Mouse (Mus musculus) thymus, adult 2 months (tissue): Measurements from ENCODE around the gene Prkce. TPM values are rescaled to one million over a fixed set of nuclear protein-coding genes. Genes with fewer than 3 reads are reported as not detected.

Experiments used
- DNase-seq: peaks from one replicate; pipeline ENCODE4 v3.0.0; 2021
- H3K27ac ChIP-seq: fragments of 200-500 bp; 2 replicates; pipeline ENCODE4 v1.5.1; 2012; ENCODE audit warnings: low read length, control low read depth; ENCODE audit not compliant: control insufficient read depth, insufficient read depth
- H3K27me3 ChIP-seq: fragments of 200-500 bp; 2 replicates; pipeline ENCODE4 v1.6.1; 2012; ENCODE audit warnings: mild to moderate bottlenecking, low read length, moderate library complexity, mixed read lengths; ENCODE audit not compliant: control insufficient read depth, insufficient read depth
- H3K36me3 ChIP-seq: fragments of 200-500 bp; 2 replicates; pipeline ENCODE4 v1.6.1; 2012; ENCODE audit warnings: mild to moderate bottlenecking, low read length, moderate library complexity; ENCODE audit not compliant: control insufficient read depth, insufficient read depth
- H3K4me1 ChIP-seq: fragments of 200-500 bp; replicated peaks from 2 replicates; pipeline ENCODE4 v1.6.1; 2012; ENCODE audit warnings: low read length; ENCODE audit not compliant: control insufficient read depth, insufficient read depth
- H3K4me3 ChIP-seq: fragments of 200-500 bp; 2 replicates; pipeline ENCODE4 v1.5.1; 2012; ENCODE audit warnings: mild to moderate bottlenecking, low read length, control low read depth, moderate library complexity; ENCODE audit not compliant: control insufficient read depth, insufficient read depth
- CTCF ChIP-seq: fragments of 200-500 bp; IDR thresholded peaks from 2 replicates; pipeline ENCODE4 v1.5.1; 2012; ENCODE audit warnings: mild to moderate bottlenecking, control low read depth, low read length, moderate library complexity, borderline replicate concordance; ENCODE audit not compliant: control insufficient read depth, poor library complexity, insufficient read depth; ENCODE audit errors: extremely low read depth
- POLR2A ChIP-seq: fragments of 200-500 bp; IDR thresholded peaks from 2 replicates; pipeline ENCODE4 v1.6.1; 2012; ENCODE audit warnings: mild to moderate bottlenecking, low read length, control low read depth, moderate library complexity; ENCODE audit not compliant: control insufficient read depth, poor library complexity, insufficient read depth; ENCODE audit errors: extremely low read depth
- WGBS: fragments of 180-500 bp; shearing (Covaris S2); methylation state at CpG from one replicate; pipeline ENCODE4 v1.1.7; 2018; 5-methylcytosine and 5-hydroxymethylcytosine counted together
- polyA plus RNA-seq: library from polyadenylated mRNA; depleted of rRNA; stranded (reverse); fragments of >200 nt; gene quantifications from 2 replicates; pipeline ENCODE4 v1.2.3, GENCODE M21; 2012

Prkce gene
- polyA plus RNA-seq, 1 experiment, result 1.6 TPM

DNA sequence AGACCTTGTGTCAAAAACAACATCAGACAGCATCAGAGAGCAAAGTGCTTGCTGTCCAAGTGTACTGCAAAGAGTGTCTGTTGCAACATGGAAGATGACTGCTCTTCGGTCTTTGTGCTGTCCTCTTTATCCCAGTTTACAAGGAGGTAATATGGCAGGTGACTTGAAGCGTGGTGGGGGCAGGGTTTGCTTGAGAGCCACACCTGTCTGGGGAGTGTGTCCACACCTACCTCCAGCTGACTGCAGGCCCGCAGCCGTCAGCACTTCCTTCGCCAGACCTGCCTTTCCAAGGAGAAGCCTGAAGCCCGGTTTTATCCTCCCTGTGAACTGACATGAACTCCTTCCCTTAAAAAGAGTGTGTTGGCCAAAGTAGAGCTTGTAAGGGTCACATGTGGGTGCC lies 458.9 kb downstream of the Prkce start:
- H3K4me1 ChIP-seq, result no peaks in the 10 kb centered on the region
- no peak overlapping the region for H3K4me3 ChIP-seq
- no peaks in the 10 kb centered on the region for H3K36me3 ChIP-seq
- WGBS, result 99% methylated on average over 6 of the region's 6 CpGs
- TF ChIP-seq CTCF (no peak), POLR2A (no peak)
- H3K27ac ChIP-seq, result no peak overlapping the region
- H3K27me3 ChIP-seq, result no peaks in the 10 kb centered on the region
- DNase-seq, result no peak

- H3K4me3 ChIP-seq, result no peak overlapping the region
- no peaks in the 10 kb centered on the region for H3K27me3 ChIP-seq
- no peak overlapping the region for H3K27ac ChIP-seq
- H3K4me1 ChIP-seq, result no peaks in the 10 kb centered on the region
- 91% methylated on average over 4 of the region's 4 CpGs for WGBS
- no peaks in the 10 kb centered on the region for H3K36me3 ChIP-seq
- no peak for TF ChIP-seq CTCF
- TF ChIP-seq POLR2A, result no peak
- no peak for DNase-seq
Observed at GRCm38 (mm10) chr17:86633131-86633530, 465.5 kb downstream of the Prkce start.

- 86% methylated on average over 1 of the region's 1 CpGs for WGBS
- DNase-seq, result no peak
- no peaks in the 10 kb centered on the region for H3K36me3 ChIP-seq
- H3K4me3 ChIP-seq, result no peak overlapping the region
- TF ChIP-seq POLR2A (no peak), CTCF (no peak)
- H3K27ac ChIP-seq, result no peak overlapping the region
- no peaks in the 10 kb centered on the region for H3K4me1 ChIP-seq
- no peaks in the 10 kb centered on the region for H3K27me3 ChIP-seq
Observed at GRCm38 (mm10) chr17:86637311-86637710, 469.7 kb downstream of the Prkce start.

DNA sequence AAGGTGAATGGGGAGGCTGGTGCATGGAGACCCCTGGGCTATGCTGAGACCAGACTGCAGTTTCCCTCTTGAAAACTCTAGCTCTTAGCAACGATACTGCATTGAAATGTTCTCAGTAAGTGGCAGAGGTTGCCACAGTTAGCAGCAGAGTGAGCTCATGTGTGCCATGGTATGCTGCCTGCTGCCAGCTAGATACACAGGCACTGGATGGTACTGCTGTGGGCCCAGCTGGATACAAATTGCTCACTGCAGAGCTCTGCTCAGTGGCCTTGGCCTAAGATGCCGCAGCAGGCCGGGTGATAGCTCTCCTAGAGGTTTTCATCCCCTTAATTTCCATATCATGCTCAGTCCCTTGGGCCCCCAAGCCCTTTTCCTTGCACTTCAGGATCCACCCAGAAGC lies 471.7 kb downstream of the Prkce start:
- Histone ChIP-seq H3K4me3 (no peak overlapping the region), H3K27me3 (no peaks in the 10 kb centered on the region), H3K4me1 (no peaks in the 10 kb centered on the region), H3K36me3 (no peaks in the 10 kb centered on the region), H3K27ac (no peak overlapping the region)
- no peak for TF ChIP-seq POLR2A
- no peak for TF ChIP-seq CTCF
- no peak for DNase-seq
- 95% methylated on average over 3 of the region's 3 CpGs for WGBS

- H3K4me1 ChIP-seq, result no peaks in the 10 kb centered on the region
- H3K4me3 ChIP-seq, result no peak overlapping the region
- WGBS, result 100% methylated on average over 3 of the region's 3 CpGs
- H3K27ac ChIP-seq, result no peak overlapping the region
- no peaks in the 10 kb centered on the region for H3K36me3 ChIP-seq
- no peaks in the 10 kb centered on the region for H3K27me3 ChIP-seq
- TF ChIP-seq CTCF (no peak), POLR2A (no peak)
- DNase-seq, result no peak
Observed at GRCm38 (mm10) chr17:86647226-86647625, 479.6 kb downstream of the Prkce start.

DNA sequence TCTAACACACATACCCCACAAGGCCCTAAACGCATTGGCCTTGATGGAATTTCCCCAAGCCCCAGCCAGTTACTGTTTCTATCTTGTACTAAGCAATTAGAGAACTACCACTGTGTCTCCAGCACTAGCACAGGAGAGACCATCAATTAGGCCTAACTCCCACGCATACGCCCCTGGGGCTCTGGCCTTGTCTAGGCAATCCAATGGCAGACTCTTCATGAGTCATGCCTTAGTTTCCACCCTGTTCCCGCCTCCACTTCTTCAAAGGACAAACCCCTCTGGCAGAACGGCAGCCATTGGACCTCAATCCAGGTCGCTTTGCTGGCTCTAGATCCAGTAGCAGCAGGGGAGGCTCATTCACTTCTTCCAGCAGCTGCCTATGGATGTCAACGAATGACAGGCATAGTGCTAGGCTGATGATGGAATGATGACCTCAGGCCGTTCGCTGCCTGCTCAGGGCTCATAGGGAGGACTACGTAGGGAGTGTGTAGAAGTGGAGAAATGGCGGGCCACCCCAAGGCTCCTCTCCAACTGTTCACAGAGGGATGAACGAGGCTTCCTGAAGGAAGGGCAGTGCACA lies 481.4 kb downstream of the Prkce start:
- no peak overlapping the region for H3K27ac ChIP-seq
- H3K27me3 ChIP-seq, result no peaks in the 10 kb centered on the region
- WGBS, result 98% methylated on average over 12 of the region's 12 CpGs
- no peaks in the 10 kb centered on the region for H3K36me3 ChIP-seq
- no peaks in the 10 kb centered on the region for H3K4me1 ChIP-seq
- TF ChIP-seq CTCF, result no peak
- TF ChIP-seq POLR2A, result no peak
- no peak overlapping the region for H3K4me3 ChIP-seq
- DNase-seq, result no peak

DNA sequence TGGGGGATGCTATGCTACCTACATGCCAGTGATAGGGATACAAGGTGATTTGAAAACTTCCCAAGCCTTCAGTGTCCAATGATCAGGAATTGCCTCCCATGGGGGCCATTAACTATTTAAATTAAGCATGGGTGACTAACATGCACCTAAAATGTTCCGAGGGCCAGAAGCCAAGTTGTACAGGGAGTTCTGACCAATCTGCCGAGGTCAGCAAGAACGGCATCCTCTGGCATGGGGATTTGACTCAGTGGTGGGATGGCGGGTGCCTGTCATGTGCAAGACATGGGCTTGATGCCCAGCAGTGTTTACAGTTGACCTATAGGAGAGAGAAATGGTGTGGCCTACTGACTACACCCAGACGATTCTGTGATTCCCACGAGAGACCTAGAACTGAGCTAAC lies 482.7 kb downstream of the Prkce start:
- Histone ChIP-seq H3K4me1 (no peaks in the 10 kb centered on the region), H3K27me3 (no peaks in the 10 kb centered on the region), H3K27ac (no peak overlapping the region), H3K4me3 (no peak overlapping the region), H3K36me3 (no peaks in the 10 kb centered on the region)
- DNase-seq, result no peak
- WGBS, result 98% methylated on average over 6 of the region's 6 CpGs
- no peak for TF ChIP-seq CTCF
- TF ChIP-seq POLR2A, result no peak
